Mouse (Mus musculus) bone marrow, adult 2 months (tissue): ENCODE results near the gene Itgax. TPM values are rescaled to one million over a fixed set of nuclear protein-coding genes. Genes with fewer than 3 reads are reported as not detected.
A peak's percentile ranks its signal among the peaks of the same experiment; 100 is the strongest.

Experiments
- H3K27ac ChIP-seq: fragments of 200-500 bp; 2 replicates; pipeline ENCODE4 v1.5.1; 2012; ENCODE audit warnings: low read depth, mild to moderate bottlenecking, control low read depth, inconsistent platforms, low read length; ENCODE audit not compliant: control insufficient read depth, poor library complexity, insufficient read depth
- H3K4me1 ChIP-seq: fragments of 200-500 bp; 2 replicates; pipeline ENCODE4 v1.6.1; 2011; ENCODE audit warnings: low read length; ENCODE audit not compliant: control insufficient read depth, insufficient read depth
- H3K4me3 ChIP-seq: fragments of 200-500 bp; replicated peaks from 2 replicates; pipeline ENCODE3; 2011; ENCODE audit warnings: mild to moderate bottlenecking, low read depth, low read length, control low read depth; ENCODE audit not compliant: control insufficient read depth
- CTCF ChIP-seq: fragments of 200-500 bp; IDR thresholded peaks from 2 replicates; pipeline ENCODE4 v1.5.1; 2011; ENCODE audit warnings: low read length, control low read depth; ENCODE audit not compliant: control insufficient read depth, insufficient read depth
- POLR2A ChIP-seq: fragments of 200-500 bp; IDR thresholded peaks from 2 replicates; pipeline ENCODE4 v1.6.1; 2011; ENCODE audit warnings: low read depth, mild to moderate bottlenecking, control low read depth, low read length, borderline replicate concordance; ENCODE audit not compliant: control insufficient read depth
- WGBS: fragments of 180-500 bp; shearing (Covaris S2); methylation state at CpG from one replicate; pipeline ENCODE4 v1.1.7; 2018; 5-methylcytosine and 5-hydroxymethylcytosine counted together
- polyA plus RNA-seq: library from polyadenylated mRNA; stranded (reverse); fragments of >200 nt; gene quantifications from 2 replicates; pipeline ENCODE4 v1.2.4, GENCODE M21; 2011; ENCODE audit warnings: low replicate concordance; ENCODE audit not compliant: missing spikeins, insufficient read depth, insufficient read length

The Itgax gene
- polyA plus RNA-seq, 1 experiment: 9.5 TPM

- WGBS: 15% methylated on average over 2 of the region's 2 CpGs
- no peak overlapping the region for H3K27ac ChIP-seq
- TF ChIP-seq POLR2A: no peak
- no peak for TF ChIP-seq CTCF
- H3K4me3 ChIP-seq: no peak overlapping the region
- peaks cover 16% of the 10 kb centered on the region for H3K4me1 ChIP-seq
Measured at GRCm38 (mm10) chr7:128178385-128178784, 49.0 kb downstream of the Itgax start.

GRCm38 (mm10) chr7:128180126-128180525, 50.8 kb downstream of the Itgax start:
- Histone ChIP-seq H3K27ac (peak overlapping the region; percentile 16; the same call in 1 of the 2 replicates), H3K4me1 (peaks cover 16% of the 10 kb centered on the region), H3K4me3 (no peak overlapping the region)
- 14% methylated on average over 7 of the region's 7 CpGs for WGBS
- TF ChIP-seq POLR2A: no peak
- no peak for TF ChIP-seq CTCF

- H3K4me3 ChIP-seq: no peak overlapping the region
- peak overlapping the region; percentile 16; the same call in 1 of the 2 replicates for H3K27ac ChIP-seq
- no peak for TF ChIP-seq CTCF
- TF ChIP-seq POLR2A: no peak
- WGBS: 17% methylated on average over 6 of the region's 6 CpGs
- peaks cover 16% of the 10 kb centered on the region for H3K4me1 ChIP-seq
Measured at GRCm38 (mm10) chr7:128180546-128180945, 51.2 kb downstream of the Itgax start.

DNA sequence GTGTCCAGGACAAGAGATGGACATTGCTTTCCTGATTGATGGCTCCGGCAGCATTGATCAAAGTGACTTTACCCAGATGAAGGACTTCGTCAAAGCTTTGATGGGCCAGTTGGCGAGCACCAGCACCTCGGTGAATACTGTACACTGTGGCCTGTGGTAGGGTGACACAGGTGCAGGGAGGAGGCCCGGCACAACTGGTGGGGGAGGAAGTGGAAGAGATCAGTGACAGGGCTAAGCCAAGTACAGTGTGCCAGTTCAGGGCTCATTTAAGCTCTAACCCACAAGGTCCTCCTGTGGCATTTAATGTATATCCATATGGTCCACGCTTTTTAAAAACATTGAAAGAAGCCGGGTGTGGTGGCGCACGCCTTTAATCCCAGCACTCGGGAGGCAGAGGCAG, 52.3 kb downstream of the Itgax start:
- Histone ChIP-seq H3K27ac (no peak overlapping the region), H3K4me3 (no peak overlapping the region), H3K4me1 (peaks cover 16% of the 10 kb centered on the region)
- no peak for TF ChIP-seq POLR2A
- no peak for TF ChIP-seq CTCF
- WGBS: 51% methylated on average over 10 of the region's 10 CpGs

Other genes with a start within 250 kb of the Itgax start
- gene Prss53, start 238.6 kb upstream of the Itgax start, polyA plus RNA-seq: 1.6 TPM in 1 of 2 replicates, not detected in the other
- gene Gm21974, start 234.1 kb upstream of the Itgax start, polyA plus RNA-seq: not detected in 2 replicates
- gene Vkorc1, start 233.9 kb upstream of the Itgax start, polyA plus RNA-seq: 15.1 and 22.3 TPM in 2 replicates
- gene Bckdk, start 225.5 kb upstream of the Itgax start, polyA plus RNA-seq: 42.4 and 66.8 TPM in 2 replicates
- gene Kat8, start 217.0 kb upstream of the Itgax start, polyA plus RNA-seq: 14.5 and 15.7 TPM in 2 replicates
- gene Prss8, start 199.4 kb upstream of the Itgax start, polyA plus RNA-seq: 1.8 TPM in 1 of 2 replicates, not detected in the other
- gene Prss36, start 182.8 kb upstream of the Itgax start, polyA plus RNA-seq: 1.3 and 4.3 TPM in 2 replicates
- 627 and 763 TPM in 2 replicates for gene Fus, start 162.1 kb upstream of the Itgax start, polyA plus RNA-seq
- gene Pycard, start 135.7 kb upstream of the Itgax start, polyA plus RNA-seq: 17.7 and 19.9 TPM in 2 replicates
- gene Trim72, start 125.6 kb upstream of the Itgax start, polyA plus RNA-seq: 0.45 and 1.1 TPM in 2 replicates
- 15.4 and 60.8 TPM in 2 replicates for gene Itgam, start 66.9 kb upstream of the Itgax start, polyA plus RNA-seq
- gene Gm49368, start 66.9 kb upstream of the Itgax start, polyA plus RNA-seq: 8.2 and 16.7 TPM in 2 replicates
- gene Itgad, start 24.8 kb downstream of the Itgax start, polyA plus RNA-seq: 5.9 and 9.8 TPM in 2 replicates
- 8.4 TPM in 1 of 2 replicates, not detected in the other for gene Cox6a2, start 76.8 kb downstream of the Itgax start, polyA plus RNA-seq
- 8.9 and 13.8 TPM in 2 replicates for gene Armc5, start 107.8 kb downstream of the Itgax start, polyA plus RNA-seq
- gene 9130023H24Rik, start 108.5 kb downstream of the Itgax start, polyA plus RNA-seq: 1.3 and 4.7 TPM in 2 replicates
- 13.9 and 22.2 TPM in 2 replicates for gene Tgfb1i1, start 117.3 kb downstream of the Itgax start, polyA plus RNA-seq
- 2.0 and 3.6 TPM in 2 replicates for gene Slc5a2, start 136.1 kb downstream of the Itgax start, polyA plus RNA-seq
- gene BC017158, start 168.6 kb downstream of the Itgax start, polyA plus RNA-seq: 20.0 and 37.3 TPM in 2 replicates